Mouse (Mus musculus): ENCODE measurements around the gene Fbxw10. TPM values are rescaled to one million over a fixed set of nuclear protein-coding genes. Genes with fewer than 3 reads are reported as not detected.

Gene Fbxw10
- total RNA-seq, 2 experiments from 2014 or later: 0.39 to 0.57 TPM

Other genes starting within 250 kb of the Fbxw10 start
- 10 to 100 TPM; 18.0 to 20.0 TPM for gene Lrrc75a, start 198.5 kb upstream of the Fbxw10 start, total RNA-seq (2021)
- 10 to 100 TPM; 18.4 to 20.2 TPM for gene Mmgt2, start 198.4 kb upstream of the Fbxw10 start, total RNA-seq (2021)
- 10 to 100 TPM; 16.5 to 16.6 TPM for gene Zfp287, start 115.2 kb upstream of the Fbxw10 start, total RNA-seq (2021)
- not detected for gene Gm10428, start 94.0 kb upstream of the Fbxw10 start, total RNA-seq (2021)
- 10 to 100 TPM; 21.1 to 22.5 TPM for gene Zfp286, start 57.6 kb upstream of the Fbxw10 start, total RNA-seq (2021)
- gene Trim16, start 26.8 kb upstream of the Fbxw10 start, total RNA-seq (2021): 1 to 10 TPM; 2.0 to 3.2 TPM
- gene Tvp23b, start 32.4 kb downstream of the Fbxw10 start, total RNA-seq (2021): 10 to 100 TPM; 28.3 to 31.0 TPM
- not detected for gene Cdrt4, start 104.1 kb downstream of the Fbxw10 start, total RNA-seq (2021)
- not detected for gene Tekt3, start 214.6 kb downstream of the Fbxw10 start, total RNA-seq (2021)